Mouse (Mus musculus): ENCODE measurements at regions not wholly inside any gene's neighbourhood (a gene's known extent, or its start where the extent isn't known, plus 50 kb on each side); places are given as distances from the start of the nearest gene placed in this dataset.

- no peak for DNase-seq (ENCODE audit: low read depth, low spot score)
Measured at GRCm38 (mm10) chr10:106113083-106113482, 271.9 kb upstream of the Mettl25 start.

- no peak for DNase-seq (ENCODE audit: low read depth, low spot score)
Measured at GRCm38 (mm10) chr10:106114743-106115486, 273.7 kb upstream of the Mettl25 start.

- DNase-seq (ENCODE audit: low read depth, low spot score): no peak
Measured at GRCm38 (mm10) chr10:106121826-106122225, 280.6 kb upstream of the Mettl25 start.

- DNase-seq (ENCODE audit: low read depth, low spot score): no peak
Measured at GRCm38 (mm10) chr10:106122952-106123351, 281.8 kb upstream of the Mettl25 start.

- no peak for DNase-seq (ENCODE audit: low read depth, low spot score)
Measured at GRCm38 (mm10) chr10:106172131-106172530, 298.0 kb upstream of the Ppfia2 start.

- no peak for DNase-seq (ENCODE audit: low read depth, low spot score)
Measured at GRCm38 (mm10) chr10:106174433-106174832, 295.7 kb upstream of the Ppfia2 start.

GRCm38 (mm10) chr10:106179651-106180050 lies 290.5 kb upstream of the Ppfia2 start:
- no peak for DNase-seq (ENCODE audit: low read depth, low spot score)

GRCm38 (mm10) chr10:106202566-106202965 lies 267.6 kb upstream of the Ppfia2 start:
- no peak for DNase-seq (ENCODE audit: low read depth, low spot score)

GRCm38 (mm10) chr10:106224251-106224650 lies 245.9 kb upstream of the Ppfia2 start:
- no peak for DNase-seq (ENCODE audit: low read depth, low spot score)

GRCm38 (mm10) chr10:106242180-106242579 lies 228.0 kb upstream of the Ppfia2 start:
- no peak for DNase-seq (ENCODE audit: low read depth, low spot score)

- DNase-seq (ENCODE audit: low read depth, low spot score): no peak
Measured at GRCm38 (mm10) chr10:106254106-106254505, 216.0 kb upstream of the Ppfia2 start.

GRCm38 (mm10) chr10:106259811-106260210 lies 210.3 kb upstream of the Ppfia2 start:
- no peak for DNase-seq (ENCODE audit: low read depth, low spot score)

- DNase-seq (ENCODE audit: low read depth, low spot score): no peak
Measured at GRCm38 (mm10) chr10:106273335-106273734, 196.8 kb upstream of the Ppfia2 start.

- DNase-seq (ENCODE audit: low read depth, low spot score): no peak
Measured at GRCm38 (mm10) chr10:106289951-106290350, 180.2 kb upstream of the Ppfia2 start.

- no peak for DNase-seq (ENCODE audit: low read depth, low spot score)
Measured at GRCm38 (mm10) chr10:106290736-106291135, 179.4 kb upstream of the Ppfia2 start.

GRCm38 (mm10) chr10:106295501-106295900 lies 174.6 kb upstream of the Ppfia2 start:
- no peak for DNase-seq (ENCODE audit: low read depth, low spot score)

GRCm38 (mm10) chr10:106335166-106335565 lies 135.0 kb upstream of the Ppfia2 start:
- no peak for DNase-seq (ENCODE audit: low read depth, low spot score)

GRCm38 (mm10) chr10:106351663-106352062 lies 118.5 kb upstream of the Ppfia2 start:
- no peak for DNase-seq (ENCODE audit: low read depth, low spot score)

- DNase-seq (ENCODE audit: low read depth, low spot score): no peak
Measured at GRCm38 (mm10) chr10:106375653-106376052, 94.5 kb upstream of the Ppfia2 start.

GRCm38 (mm10) chr10:106376161-106376560 lies 94.0 kb upstream of the Ppfia2 start:
- no peak for DNase-seq (ENCODE audit: low read depth, low spot score)

- DNase-seq (ENCODE audit: low read depth, low spot score): peak; percentile 11
Measured at GRCm38 (mm10) chr10:106380628-106381027, 89.5 kb upstream of the Ppfia2 start.

GRCm38 (mm10) chr10:106408705-106409104 lies 61.4 kb upstream of the Ppfia2 start:
- DNase-seq (ENCODE audit: low read depth, low spot score): no peak

GRCm38 (mm10) chr10:106413181-106413580 lies 57.0 kb upstream of the Ppfia2 start:
- no peak for DNase-seq (ENCODE audit: low read depth, low spot score)

- no peak for DNase-seq (ENCODE audit: low read depth, low spot score)
Measured at GRCm38 (mm10) chr10:106414990-106415389, 55.1 kb upstream of the Ppfia2 start.

Measured in ES-CJ7 (cell line).